In genomic region chr4:58886778-58887177, GRCm38 (mm10) we compare ENCODE assay signal across 16 mouse cellular contexts. TPM values are rescaled to one million over a fixed set of nuclear protein-coding genes. Genes with fewer than 3 reads are reported as not detected.
"Had no signal": no experiment of that assay in that cellular context is flagged by ENCODE, and none has a peak within 500 bp of the region (broad histone marks: within the 10 kb centered on the region; RNA-seq: fewer than 3 reads in every experiment).

No protein-coding gene starts in this region.

- H3K9me3 ChIP-seq: liver, embryonic 15.5 days had no signal

- DNase-seq: kidney, adult 2 months; kidney, postnatal 36 days; layer of hippocampus, postnatal 36 days; lung, adult 2 months; lung, postnatal 14 days; lung, postnatal 4 days; midbrain, embryonic 14.5 days; thymus, adult 18-20 months; thymus, postnatal 36 days had no signal

- ATAC-seq: intestine, postnatal 0 days had no signal

- H3K36me3 ChIP-seq: liver, embryonic 15.5 days had no signal

- H3K27me3 ChIP-seq: liver, embryonic 15.5 days had no signal

- H3K4me3 ChIP-seq: left cerebral cortex, adult 2 months; liver, embryonic 15.5 days had no signal

- H3K27ac ChIP-seq: kidney, postnatal 0 days; left cerebral cortex, adult 2 months; liver, embryonic 15.5 days had no signal

- H3K4me2 ChIP-seq: liver, embryonic 15.5 days; midbrain, embryonic 11.5 days had no signal

- H3K9ac ChIP-seq: liver, embryonic 15.5 days had no signal

RNA-seq across cellular contexts. Expression of gene Zkscan16, which starts 56.6 kb away (rescaled TPM):
- total RNA-seq: megakaryocyte, adult 5-6 weeks had no signal
- polyA plus RNA-seq: lung, adult 2 months; small intestine, adult 2 months had no signal
